Mouse (Mus musculus) heart, postnatal 0 days (tissue): ENCODE data around the gene Syk.

Experiments
- CTCF ChIP-seq: IDR thresholded peaks from 2 replicates; pipeline ENCODE4 v1.5.1; 2016; ENCODE audit warnings: antibody characterized with exemption, control low read depth, low read depth
- EP300 ChIP-seq: IDR thresholded peaks from 2 replicates; pipeline ENCODE4 v1.6.1; 2016; ENCODE audit warnings: antibody characterized with exemption, low read depth

DNA sequence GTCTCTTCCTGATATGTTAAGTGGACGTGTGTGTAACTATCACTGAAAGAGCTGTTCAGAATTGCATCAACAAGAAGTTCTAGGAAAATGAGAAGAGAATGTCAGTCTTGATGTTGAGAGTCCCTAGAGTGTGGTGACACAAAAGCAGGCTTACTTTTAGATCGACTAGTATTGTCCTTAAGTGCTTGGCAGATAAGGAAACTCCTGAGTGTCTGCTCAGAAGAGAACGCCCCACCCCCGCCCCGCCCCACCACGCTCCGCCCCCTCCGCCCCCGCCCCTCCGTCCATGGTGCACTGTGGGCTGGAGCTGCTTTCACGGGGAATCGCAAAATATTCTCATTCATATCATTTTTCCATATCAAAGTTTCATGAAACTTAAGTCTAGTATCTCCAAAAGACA, 91.9 kb downstream of the Syk start:
- no peak for TF ChIP-seq CTCF
- no peak for TF ChIP-seq EP300
